Mouse (Mus musculus): ENCODE measurements around the gene C1ra.

- TF ChIP-seq USF1 (IDR thresholded peaks at IDR 0.05; ENCODE audit: low read depth) (no peak), CEBPB (IDR thresholded peaks at IDR 0.05; ENCODE audit: insufficient read depth, poor library complexity, severe bottlenecking) (no peak), POLR2A (IDR thresholded peaks at IDR 0.05; ENCODE audit: insufficient read length, low read depth) (no peak), MAX (IDR thresholded peaks at IDR 0.05; ENCODE audit: low read depth) (no peak), POLR2AphosphoS2 (IDR thresholded peaks at IDR 0.05; ENCODE audit: insufficient read length, low read depth) (peak; percentile 64), SRF (IDR thresholded peaks at IDR 0.05; ENCODE audit: control insufficient read depth, insufficient read length, low read depth) (no peak), MYOG (IDR thresholded peaks at IDR 0.05; ENCODE audit: control insufficient read depth in 1 of 3, insufficient read depth in 1 of 3, insufficient read length in 2 of 3, low read depth in 2 of 3) (no peak), MYOD1 (IDR thresholded peaks at IDR 0.05; ENCODE audit: control insufficient read depth in 1 of 3, insufficient read length in 2 of 3, low read depth in 2 of 3) (no peak), TCF12 (IDR thresholded peaks at IDR 0.05; ENCODE audit: insufficient read depth, poor library complexity, severe bottlenecking) (no peak), E2F4 (IDR thresholded peaks at IDR 0.05; ENCODE audit: insufficient read depth) (no peak)
Measured at GRCm38 (mm10) chr6:124478874-124479572, 33.2 kb upstream of the C1ra start.

All from myocyte (in vitro differentiated cells).